Mouse (Mus musculus) lung, adult 2 months (tissue): ENCODE data around the gene Dmpk.

ENCODE experiments used
- CTCF ChIP-seq: fragments of 200-500 bp; IDR thresholded peaks from 2 replicates; pipeline ENCODE4 v1.5.1; 2011; ENCODE audit warnings: mild to moderate bottlenecking, low read length, control low read depth; ENCODE audit not compliant: insufficient read depth
- POLR2A ChIP-seq: fragments of 200-500 bp; IDR thresholded peaks from 2 replicates; pipeline ENCODE4 v1.6.1; 2011; ENCODE audit warnings: low read depth, mild to moderate bottlenecking, control low read depth, low read length, borderline replicate concordance; ENCODE audit errors: extremely low read depth

GRCm38 (mm10) chr7:19054047-19054776 lies 29.4 kb upstream of the Dmpk start, which contains the start of gene Rsph6a:
- peak; percentile 42 for TF ChIP-seq CTCF
- TF ChIP-seq POLR2A: no peak
